Mouse (Mus musculus) cerebral cortex, adult 2 months (tissue): ENCODE data around the gene Luzp2.

Source experiments
- WGBS: fragments of 180-500 bp; shearing (Covaris S2); methylation state at CpG from one replicate; pipeline ENCODE4 v1.1.7; 2018; 5-methylcytosine and 5-hydroxymethylcytosine counted together

The Luzp2 gene

DNA sequence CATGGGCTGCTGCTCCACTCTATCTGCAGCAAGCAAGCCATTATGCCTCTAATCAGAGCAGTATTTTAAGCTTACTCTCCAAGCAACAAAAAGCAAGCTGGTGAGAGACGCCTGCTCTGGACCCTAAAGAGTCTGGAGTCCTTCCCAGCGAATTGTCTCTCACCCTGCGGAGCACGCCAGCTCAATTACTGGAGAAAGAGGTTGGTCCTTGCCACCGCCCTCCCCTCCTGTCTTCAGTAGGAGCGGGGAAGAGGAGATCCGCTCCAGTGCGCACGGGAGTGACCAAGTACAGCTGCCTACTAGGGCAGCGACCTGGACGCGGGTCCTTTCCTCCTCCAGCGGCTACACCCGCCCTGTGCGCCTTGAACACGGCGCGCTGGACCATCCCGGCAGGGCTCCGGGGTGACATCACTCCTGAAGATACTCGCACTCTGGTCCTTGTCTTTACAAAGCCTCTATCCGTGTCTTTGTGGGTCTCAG is at the start of gene Luzp2:
Gene Luzp2, plus strand, starts transcription at position 127 of the 480 bp plus-strand sequence.
- under 1% methylated on average over 22 of the region's 22 CpGs for WGBS

DNA sequence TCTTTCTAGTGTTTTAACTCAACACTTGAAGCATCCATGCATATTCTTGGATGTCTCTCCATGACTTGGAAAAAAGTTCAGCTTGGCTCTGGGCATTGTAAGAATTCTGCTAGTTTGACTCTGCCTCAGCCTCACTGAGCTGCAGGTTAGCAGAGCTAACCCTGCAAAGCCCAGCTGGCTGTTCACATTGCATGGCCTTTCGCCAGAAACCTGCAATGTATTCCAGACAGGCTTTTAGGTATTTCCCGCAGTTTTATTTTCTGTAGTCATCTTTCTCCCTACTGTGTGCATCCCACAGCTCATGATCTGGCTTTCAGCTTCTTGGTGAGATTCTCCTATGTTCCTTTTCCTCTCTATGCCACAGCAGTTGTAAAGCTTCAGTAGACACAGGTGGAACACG is 6.5 kb upstream of the Luzp2 start:
- WGBS, result 79% methylated on average over 3 of the region's 3 CpGs

DNA sequence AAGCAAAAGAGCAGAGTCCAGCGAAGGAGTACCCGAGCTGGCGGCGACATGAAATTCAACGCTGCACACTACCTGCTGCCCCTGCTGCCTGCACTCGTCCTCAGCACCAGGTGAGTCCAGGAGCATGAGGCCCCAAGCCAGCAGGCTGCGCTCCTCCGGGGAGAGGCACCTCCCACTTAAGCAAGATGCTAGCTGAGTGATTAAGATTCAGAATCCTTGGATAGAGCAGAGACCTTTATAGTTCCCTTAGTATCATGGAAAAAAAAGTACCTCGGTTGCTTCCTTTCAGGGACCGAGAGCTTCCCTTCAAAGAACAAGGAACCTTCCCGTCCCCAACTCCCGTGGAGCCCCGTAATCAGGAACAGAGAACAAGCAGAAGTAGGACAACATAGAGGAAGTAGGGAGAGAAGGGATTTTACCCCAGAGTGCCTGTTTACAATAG is 634 bp downstream of the Luzp2 start:
- under 1% methylated on average over 13 of the region's 13 CpGs for WGBS

DNA sequence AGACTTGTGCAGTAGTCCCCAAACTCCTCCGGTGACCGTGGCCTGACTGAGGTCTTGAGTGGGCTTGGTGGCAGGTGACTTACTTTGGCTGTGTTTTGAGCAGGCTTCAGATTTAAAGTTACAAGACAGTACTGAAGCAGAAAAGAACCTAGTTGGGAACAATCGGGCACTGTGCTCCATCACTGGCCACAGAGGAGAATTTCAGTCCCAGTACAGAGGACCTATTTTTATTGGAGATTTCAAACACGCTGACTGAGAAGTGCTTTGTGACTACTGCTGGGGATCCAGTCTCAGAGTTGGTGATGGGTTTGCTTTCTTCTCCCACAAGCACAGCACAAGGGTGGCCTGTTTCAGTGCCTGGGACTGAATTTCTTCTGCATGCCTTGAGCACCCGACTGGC is 1.1 kb downstream of the Luzp2 start:
- 25% methylated on average over 5 of the region's 5 CpGs for WGBS

DNA sequence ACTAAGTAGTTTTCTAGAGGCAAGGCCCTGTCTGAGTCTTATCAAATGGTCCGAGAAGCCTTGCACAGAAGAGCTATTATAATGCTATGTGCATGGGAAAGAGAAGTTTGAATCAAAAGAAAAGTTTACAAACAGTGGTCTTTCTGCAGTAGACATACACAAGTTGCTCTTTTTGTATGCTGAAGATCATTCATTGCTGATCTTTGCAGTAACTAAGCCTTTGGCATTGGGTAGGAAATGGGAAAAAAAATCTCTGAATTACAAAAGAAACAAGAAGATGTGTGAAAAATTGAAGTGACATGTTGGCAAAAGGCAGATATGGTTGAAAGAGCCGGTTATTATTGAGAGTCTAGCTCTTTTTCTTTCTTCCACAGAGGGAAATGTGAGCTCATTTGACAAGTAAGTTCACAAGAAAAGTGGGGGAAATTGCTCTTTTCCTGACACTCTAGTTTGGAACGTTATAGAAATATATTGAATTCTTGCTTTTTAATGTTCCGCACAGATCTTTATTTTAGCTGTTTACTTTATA is 7.6 kb downstream of the Luzp2 start:
- 61% methylated on average over 4 of the region's 4 CpGs for WGBS

DNA sequence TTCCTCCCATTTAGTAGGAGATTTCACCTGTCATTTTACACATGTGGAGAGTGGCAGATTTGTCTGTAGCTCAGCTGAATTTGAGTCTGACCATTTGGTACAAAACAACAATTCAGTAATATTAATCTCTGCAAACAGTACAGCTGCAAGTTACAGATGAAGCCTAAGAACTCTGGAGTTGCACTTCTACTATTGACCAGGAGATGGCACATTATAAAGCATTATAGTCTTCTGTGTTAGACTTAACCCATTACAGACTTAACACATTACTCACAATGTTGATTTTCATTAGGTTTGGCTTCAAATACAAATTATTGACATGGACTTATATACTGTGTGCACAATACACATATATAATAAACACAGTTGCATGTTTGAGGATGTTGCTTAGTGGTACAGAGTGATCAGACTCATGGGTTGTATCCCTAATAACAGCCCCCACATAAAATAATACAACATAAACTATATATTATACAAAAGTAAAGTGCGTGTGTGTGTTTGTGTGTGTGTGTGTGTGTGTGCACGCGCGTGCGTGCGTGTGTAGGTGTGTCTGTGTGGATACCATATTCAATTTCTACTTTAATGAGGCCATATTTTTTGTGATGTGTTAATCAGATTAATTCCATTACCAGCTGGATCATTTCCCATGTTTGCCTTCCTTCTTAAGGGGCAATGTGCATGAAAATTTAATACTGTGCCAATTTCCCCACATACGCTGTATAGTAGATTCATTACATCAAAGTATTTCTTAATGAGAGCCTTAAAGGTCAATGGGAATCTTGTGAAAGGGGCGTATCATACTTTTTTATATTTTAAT is 10.8 kb downstream of the Luzp2 start:
- WGBS, result 68% methylated on average over 8 of the region's 8 CpGs

DNA sequence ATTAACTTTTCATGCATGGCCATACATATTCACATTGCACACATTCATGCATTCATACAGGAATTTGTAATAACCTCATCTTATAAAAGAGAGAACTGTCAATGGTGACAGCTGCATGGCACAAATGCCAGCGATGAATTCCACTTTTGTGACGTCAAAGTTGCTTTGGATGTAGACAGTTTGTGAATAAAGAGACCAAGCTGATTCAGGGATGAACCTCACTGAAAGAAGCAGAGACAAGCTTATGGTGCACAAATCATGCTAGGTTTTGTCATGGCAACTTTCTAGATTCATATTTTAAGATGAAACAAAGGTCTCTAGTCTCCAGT is 11.4 kb downstream of the Luzp2 start:
- WGBS, result 56% methylated on average over 2 of the region's 2 CpGs

DNA sequence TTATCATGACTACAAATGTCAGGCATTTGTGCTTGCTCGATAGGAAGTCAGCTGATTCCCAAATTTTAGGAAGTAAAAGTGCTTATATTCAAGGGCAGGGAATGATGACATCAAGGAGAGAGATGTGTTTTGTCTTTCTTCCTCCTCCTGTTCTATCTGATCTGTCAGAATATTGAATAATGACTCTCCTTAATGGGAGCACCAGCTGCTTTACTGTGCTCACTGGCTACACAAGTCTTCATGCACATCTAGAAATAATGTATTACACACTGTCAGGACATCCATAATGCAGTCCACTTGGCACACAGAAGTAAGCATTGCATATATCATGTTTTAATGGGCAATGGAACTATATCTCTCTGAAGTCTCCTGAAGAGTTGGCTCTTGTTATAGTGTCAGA is 17.6 kb downstream of the Luzp2 start:
- 82% methylated on average over 1 of the region's 1 CpGs for WGBS

DNA sequence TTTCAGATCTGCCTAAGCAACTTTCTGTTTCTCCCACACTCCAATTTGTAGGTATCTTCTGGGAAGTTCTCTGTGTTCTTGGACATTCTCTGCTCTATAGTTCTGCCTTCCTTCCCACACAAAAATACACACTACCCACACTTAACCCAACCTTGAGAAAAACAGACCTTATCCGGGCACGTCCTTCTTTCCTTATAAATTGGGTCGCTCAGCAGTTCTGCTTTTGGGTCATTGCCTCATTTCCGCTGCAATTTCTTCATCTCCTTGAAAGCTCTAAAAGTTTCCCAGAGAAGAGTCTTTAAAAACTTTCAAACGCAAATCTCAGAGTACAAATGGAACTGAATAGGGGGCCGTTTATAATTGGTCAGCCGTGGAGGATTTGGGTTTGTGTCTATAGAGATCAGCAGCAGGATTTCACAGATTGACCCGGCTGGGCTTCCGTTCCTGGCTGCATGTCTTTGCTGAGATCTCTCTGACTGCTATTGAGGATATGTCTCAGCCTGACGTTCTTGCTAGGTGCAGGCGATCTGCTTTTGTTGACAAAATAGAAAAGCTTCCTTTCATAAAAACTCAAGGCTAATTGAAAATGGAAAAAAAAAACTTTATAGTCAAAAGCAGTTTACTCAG is 26.0 kb downstream of the Luzp2 start:
- 63% methylated on average over 11 of the region's 11 CpGs for WGBS

DNA sequence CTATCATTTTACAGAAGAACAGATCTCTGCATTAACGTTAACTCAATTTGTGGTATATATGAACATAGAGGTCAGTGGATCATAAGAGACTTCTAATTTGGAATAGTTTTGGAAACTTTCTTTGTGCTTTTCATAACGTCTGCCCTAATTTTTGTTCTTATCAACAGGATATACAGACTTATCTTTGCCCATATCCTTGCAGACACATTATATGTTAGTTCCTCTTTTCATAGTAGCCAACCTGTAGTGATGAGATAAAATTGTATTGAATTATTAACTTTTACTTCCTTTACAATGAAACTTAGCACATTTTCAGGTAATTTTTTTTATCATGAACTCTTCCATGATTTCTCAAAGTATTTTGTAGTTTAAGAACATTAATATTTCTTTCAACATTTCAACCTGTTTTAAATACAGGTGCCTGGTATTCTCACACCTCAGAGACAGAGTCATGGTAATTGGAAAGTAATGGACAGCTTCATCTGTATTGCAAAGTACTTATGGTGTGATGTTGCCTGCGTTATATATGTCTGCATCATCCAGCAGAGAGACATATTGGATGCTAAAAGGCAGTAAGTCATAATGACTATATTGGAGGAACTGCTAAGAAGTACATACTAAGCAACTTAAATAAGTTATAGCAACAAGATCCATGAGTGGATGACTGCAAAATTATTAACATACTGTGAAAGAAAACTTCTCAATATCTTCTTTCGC is 43.8 kb downstream of the Luzp2 start:
- WGBS, result 87% methylated on average over 4 of the region's 4 CpGs

DNA sequence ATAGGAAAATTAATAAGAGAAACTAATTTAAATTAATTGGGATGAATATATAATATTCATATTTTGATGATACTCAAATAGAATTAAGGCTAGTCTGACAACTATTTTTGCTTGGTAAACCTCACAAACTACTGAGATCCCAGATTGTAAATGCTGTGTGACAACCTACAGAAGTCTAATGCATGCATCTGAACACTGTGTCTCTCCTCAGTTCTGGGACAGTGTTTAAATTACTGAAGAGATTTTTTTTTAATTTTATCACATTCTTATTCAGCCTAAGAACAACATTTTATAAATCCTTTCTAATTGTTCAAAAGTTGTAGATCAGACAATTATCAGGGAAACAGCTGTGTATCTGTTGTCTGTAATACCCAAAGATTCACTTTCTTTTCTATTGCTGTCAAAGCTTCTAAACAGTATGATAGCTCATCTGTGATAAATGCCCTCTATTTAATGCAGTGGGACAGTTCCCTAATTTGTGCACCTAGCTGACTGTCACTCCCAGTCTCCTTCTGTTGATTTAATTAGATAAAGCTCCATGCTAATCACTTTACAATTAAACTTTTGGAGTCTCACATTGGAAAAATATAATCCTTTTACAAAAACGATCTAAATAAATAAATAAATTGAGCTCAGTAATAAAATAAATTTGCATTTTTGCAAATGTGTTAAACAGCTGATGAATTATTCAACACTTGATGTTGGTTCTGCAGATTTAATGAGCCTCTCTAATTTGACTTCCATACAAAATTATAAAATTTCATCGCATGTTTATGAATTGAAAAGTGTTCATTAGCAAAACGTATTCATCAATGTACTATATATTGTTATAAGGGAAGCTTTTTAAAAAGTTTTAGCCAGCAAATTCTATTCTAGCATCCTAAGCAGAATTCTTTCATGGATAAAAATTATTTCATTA is 58.7 kb downstream of the Luzp2 start:
- WGBS, result 38% methylated on average over 3 of the region's 3 CpGs

DNA sequence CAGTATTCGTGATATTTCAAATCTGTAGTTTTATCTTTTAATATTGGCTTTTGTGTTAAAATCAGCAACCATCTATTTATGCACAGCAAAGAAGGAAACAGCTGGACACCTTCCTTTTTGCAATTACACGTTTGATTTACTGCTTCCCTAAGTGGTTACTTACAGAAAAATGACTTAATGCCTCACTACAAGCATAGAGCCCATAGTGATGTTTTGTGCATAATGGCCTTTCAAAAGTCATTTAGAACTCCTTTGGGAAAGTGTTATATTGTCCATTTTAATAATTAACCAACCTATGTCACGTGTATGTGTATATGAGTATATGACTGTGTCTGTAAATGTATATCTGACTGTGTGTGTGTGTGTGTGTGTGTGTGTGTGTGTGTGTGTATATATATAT is 63.3 kb downstream of the Luzp2 start:
- WGBS, result 79% methylated on average over 3 of the region's 3 CpGs

DNA sequence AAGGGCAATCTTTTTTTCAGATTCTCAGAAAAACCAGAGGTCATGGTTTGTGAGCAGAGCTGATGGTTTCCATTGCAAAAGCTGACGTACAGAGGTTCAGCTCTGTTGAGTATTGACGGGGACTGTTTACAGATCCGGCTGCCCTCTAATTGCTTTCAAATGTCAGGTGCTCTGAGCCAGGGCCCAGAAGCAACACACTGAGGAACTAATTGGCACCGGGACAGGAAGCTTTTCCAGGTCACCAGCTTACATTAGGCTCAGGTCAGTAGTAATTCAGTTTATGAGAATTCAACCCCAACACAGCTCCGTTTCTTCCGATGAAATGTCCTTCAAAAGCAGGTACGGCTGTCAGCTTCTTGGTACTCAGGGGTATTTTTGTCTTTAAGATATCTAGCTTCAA is 74.7 kb downstream of the Luzp2 start:
- WGBS, result 62% methylated on average over 7 of the region's 7 CpGs

DNA sequence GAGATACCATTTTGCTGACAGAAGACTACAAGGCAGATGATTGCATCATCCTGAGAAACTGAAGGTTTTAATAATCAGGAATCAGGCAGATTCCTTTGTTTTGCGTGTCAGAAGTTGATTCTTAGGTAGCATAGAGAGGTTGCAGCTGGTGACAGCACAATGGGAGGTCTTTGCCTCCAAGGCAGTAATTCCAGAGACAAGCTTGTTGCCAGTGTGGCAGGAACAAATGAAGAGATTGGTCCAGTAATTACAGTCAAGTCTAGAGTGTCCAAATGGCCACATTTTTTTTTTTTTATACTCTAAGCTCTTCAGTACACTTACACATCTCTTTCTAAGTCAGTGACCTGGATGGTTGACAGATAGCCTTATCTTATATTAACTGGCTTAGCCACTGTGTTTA is 78.7 kb downstream of the Luzp2 start:
- WGBS, result 58% methylated on average over 1 of the region's 1 CpGs

DNA sequence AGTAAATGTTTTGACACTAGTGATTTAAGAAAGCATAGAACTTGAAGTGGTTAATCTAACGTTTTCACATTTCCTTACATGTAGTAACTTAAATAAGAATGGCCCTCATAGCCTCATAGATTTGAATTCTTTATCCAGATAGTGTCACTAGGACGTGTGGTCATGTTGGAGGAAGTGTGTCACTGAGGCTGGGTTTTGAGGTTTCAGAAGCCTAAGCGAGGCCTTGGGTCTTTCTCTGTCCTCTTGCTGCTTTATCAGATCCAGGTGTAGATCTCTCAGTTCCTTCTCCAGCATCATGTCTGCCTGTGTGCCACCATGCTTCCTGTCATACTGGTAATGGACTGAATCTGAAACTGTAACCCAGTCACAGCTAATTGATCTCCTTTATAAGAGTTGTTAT is 86.7 kb downstream of the Luzp2 start:
- WGBS, result 79% methylated on average over 3 of the region's 3 CpGs

DNA sequence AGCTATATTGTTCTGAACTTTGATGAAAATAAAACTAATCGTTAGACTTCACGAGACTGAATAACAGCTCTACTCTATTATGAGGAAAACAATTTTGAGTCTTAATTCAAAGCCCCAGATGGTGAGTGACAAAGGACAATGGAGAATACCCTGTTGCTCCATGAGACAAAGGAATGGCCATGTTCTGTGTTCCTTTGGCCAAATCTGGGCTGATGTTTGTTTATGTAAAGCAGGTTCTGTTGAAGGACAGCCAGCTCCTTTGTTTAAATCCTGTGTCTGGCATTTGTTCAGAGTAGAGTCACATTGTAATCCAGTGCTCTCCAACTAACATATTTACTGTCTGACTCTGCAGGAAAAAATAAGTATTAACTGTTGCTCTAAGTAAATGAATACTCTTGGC is 121.5 kb downstream of the Luzp2 start:
- WGBS, result 46% methylated on average over 2 of the region's 2 CpGs

DNA sequence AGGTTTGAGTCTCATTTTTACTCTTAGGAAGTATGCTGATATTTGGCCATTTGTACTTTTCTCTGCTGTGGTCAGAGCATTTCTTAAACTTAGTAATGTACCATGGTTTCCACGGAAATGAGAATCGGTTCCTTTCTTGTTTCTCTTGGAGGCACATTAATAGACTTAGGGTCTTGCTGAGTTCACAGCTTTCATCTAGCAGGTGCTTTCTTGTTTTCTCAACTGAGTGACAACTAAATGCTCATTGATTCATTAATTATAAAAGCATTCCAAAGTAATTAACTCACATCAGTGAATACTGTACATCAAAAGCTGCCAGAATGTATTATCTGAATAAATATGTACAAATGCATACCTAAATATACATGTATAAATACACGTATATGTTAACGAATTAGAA is 127.4 kb downstream of the Luzp2 start:
- WGBS, result 49% methylated on average over 4 of the region's 4 CpGs

DNA sequence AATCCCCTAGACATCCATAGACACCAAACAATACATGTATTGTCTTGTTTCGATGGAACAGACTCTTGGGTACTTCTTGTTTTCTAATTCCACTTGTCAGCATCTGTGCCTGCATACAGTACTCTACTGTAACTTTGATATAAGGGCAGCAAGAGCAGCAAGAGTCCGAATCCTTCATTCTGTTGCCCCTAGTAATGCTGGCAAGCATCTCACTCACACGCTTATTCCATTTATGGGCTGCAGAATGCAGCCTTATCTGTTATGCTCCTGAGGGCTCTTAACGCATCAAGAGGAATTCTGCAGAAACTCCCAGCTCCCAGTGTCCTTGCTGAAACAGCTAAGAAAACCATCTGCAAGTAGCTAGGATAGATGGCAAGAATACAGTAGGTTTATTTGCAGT is 145.3 kb downstream of the Luzp2 start:
- 57% methylated on average over 4 of the region's 4 CpGs for WGBS

DNA sequence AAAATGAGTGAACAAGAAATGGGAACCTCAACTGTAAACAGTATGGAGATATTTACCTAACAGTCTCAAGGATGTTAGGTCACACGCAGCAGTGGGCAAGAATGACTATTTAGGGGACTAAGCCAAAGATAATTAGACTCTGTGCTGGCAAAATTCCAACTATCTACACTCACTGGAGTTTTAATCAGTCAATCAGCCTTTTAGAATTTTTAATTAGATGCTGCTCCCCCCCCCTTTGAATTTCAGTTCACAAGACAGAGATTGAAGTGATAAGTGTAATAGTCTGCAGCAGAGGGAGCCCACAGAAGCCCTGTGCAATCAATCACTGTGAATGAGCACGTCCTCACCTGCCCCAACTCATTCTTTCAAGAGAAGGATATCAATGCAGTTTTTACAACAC is 165.1 kb downstream of the Luzp2 start:
- WGBS, result 59% methylated on average over 2 of the region's 2 CpGs

DNA sequence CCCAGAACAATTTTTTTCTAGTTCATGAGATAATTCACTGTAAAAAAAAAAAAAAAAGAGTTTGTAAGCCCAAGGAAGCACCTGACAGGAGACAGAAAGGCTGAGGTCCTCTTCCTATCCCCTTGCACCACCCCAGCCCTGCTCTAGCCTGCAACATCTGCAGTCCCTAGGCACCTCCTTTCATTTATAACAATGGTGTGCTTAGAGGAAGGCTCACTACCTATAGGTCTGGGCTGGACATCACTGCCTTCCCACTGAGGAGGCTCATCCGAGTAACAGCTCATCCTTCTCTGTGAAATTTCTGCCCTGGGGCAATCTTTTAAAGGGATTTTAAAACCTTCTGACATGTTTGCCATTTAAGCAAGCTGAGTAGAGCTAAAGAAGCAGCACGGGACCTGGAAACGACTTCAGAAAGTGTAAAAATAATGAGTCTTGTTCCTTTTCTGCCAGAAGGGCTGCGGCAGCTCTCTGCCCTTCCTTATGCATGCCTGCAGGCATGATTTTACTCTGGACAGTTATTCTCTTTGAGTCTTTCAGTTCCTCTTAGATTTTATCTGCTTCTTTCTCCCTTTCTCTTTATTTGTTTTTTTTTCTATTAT is 174.0 kb downstream of the Luzp2 start:
- 34% methylated on average over 4 of the region's 4 CpGs for WGBS

DNA sequence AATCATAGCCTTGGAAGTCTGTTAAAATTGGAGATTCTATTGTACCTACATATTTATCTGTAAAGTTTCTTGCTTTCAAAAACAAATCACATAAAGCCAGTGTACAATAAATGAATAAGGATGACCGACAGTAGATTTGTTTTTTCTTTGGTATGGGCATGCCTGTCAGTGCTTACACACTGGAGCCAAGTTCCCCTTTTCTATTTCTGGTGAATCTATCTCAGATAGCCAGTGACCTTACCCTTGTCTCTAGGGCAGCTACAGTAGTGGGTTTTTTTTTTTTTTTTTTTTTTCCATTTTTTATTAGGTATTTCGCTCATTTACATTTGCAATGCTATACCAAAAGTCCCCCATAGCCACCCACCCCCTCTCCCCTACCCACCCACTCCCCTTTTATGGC is 298.6 kb downstream of the Luzp2 start:
- WGBS, result 68% methylated on average over 2 of the region's 2 CpGs
